Mouse (Mus musculus) splenic B cell, adult 2 months (primary cell): ENCODE measurements around the gene Sema4b.

Experiments used
- DNase-seq: peaks from one replicate; pipeline ENCODE4 v3.0.0-alpha.2; 2011; ENCODE audit warnings: low read depth, low spot score
- H3K27me3 ChIP-seq: 2 replicates; pipeline ENCODE4 v1.6.1; 2012; ENCODE audit warnings: mild to moderate bottlenecking, low read length, moderate library complexity, mixed read lengths; ENCODE audit not compliant: control insufficient read depth, poor library complexity, insufficient read depth, severe bottlenecking
- H3K36me3 ChIP-seq: 2 replicates; pipeline ENCODE4 v1.6.1; 2012; ENCODE audit warnings: mild to moderate bottlenecking, low read length, moderate library complexity, mixed read lengths; ENCODE audit not compliant: control insufficient read depth, poor library complexity, insufficient read depth, severe bottlenecking

Gene Sema4b

GRCm38 (mm10) chr7:80184551-80184950 is 2.1 kb upstream of the Sema4b start:
- H3K36me3 ChIP-seq: no peaks in the 10 kb centered on the region
- no peak for DNase-seq
- no peaks in the 10 kb centered on the region for H3K27me3 ChIP-seq

GRCm38 (mm10) chr7:80184968-80185367 is 1.7 kb upstream of the Sema4b start:
- no peaks in the 10 kb centered on the region for H3K27me3 ChIP-seq
- no peak for DNase-seq

GRCm38 (mm10) chr7:80186021-80186420 is 620 bp upstream of the Sema4b start:
- H3K27me3 ChIP-seq: no peaks in the 10 kb centered on the region
- no peaks in the 10 kb centered on the region for H3K36me3 ChIP-seq
- DNase-seq: no peak

More at GRCm38 (mm10) chr7:80184968-80185367, 1.7 kb upstream of the Sema4b start:
- no peaks in the 10 kb centered on the region for H3K36me3 ChIP-seq

- Histone ChIP-seq H3K36me3 (no peaks in the 10 kb centered on the region), H3K27me3 (no peaks in the 10 kb centered on the region)
- DNase-seq: no peak
Observed at GRCm38 (mm10) chr7:80187501-80187900, 860 bp downstream of the Sema4b start.

GRCm38 (mm10) chr7:80188579-80189125 is 2.0 kb downstream of the Sema4b start:
- Histone ChIP-seq H3K36me3 (no peaks in the 10 kb centered on the region), H3K27me3 (no peaks in the 10 kb centered on the region)
- DNase-seq: no peak

- Histone ChIP-seq H3K27me3 (no peaks in the 10 kb centered on the region), H3K36me3 (no peaks in the 10 kb centered on the region)
- DNase-seq: no peak
Observed at GRCm38 (mm10) chr7:80189147-80189933, 2.7 kb downstream of the Sema4b start.

GRCm38 (mm10) chr7:80191455-80191854 is 4.8 kb downstream of the Sema4b start:
- DNase-seq: peak; percentile 62
- no peaks in the 10 kb centered on the region for H3K27me3 ChIP-seq
- no peaks in the 10 kb centered on the region for H3K36me3 ChIP-seq

GRCm38 (mm10) chr7:80192226-80193061 is 5.8 kb downstream of the Sema4b start:
- peak; percentile 88 for DNase-seq
- Histone ChIP-seq H3K27me3 (no peaks in the 10 kb centered on the region), H3K36me3 (no peaks in the 10 kb centered on the region)

- peak; percentile 53 for DNase-seq
- no peaks in the 10 kb centered on the region for H3K27me3 ChIP-seq
- H3K36me3 ChIP-seq: no peaks in the 10 kb centered on the region
Observed at GRCm38 (mm10) chr7:80193941-80194739, 7.5 kb downstream of the Sema4b start.

GRCm38 (mm10) chr7:80195146-80195545 is 8.5 kb downstream of the Sema4b start:
- Histone ChIP-seq H3K27me3 (no peaks in the 10 kb centered on the region), H3K36me3 (peaks cover 4% of the 10 kb centered on the region; the same call in 1 of the 2 replicates)
- no peak for DNase-seq

GRCm38 (mm10) chr7:80195576-80196263 is 9.1 kb downstream of the Sema4b start:
- DNase-seq: no peak

GRCm38 (mm10) chr7:80197371-80197770 is 10.7 kb downstream of the Sema4b start:
- no peaks in the 10 kb centered on the region for H3K27me3 ChIP-seq
- DNase-seq: peak; percentile 75
- H3K36me3 ChIP-seq: peaks cover 4% of the 10 kb centered on the region; the same call in 1 of the 2 replicates

More at GRCm38 (mm10) chr7:80195576-80196263, 9.1 kb downstream of the Sema4b start:
- Histone ChIP-seq H3K36me3 (peaks cover 4% of the 10 kb centered on the region; the same call in 1 of the 2 replicates), H3K27me3 (no peaks in the 10 kb centered on the region)

GRCm38 (mm10) chr7:80197941-80198778 is 11.5 kb downstream of the Sema4b start:
- peak; percentile 71 for DNase-seq
- no peaks in the 10 kb centered on the region for H3K27me3 ChIP-seq
- peaks cover 4% of the 10 kb centered on the region; the same call in 1 of the 2 replicates for H3K36me3 ChIP-seq
